Mouse (Mus musculus) layer of hippocampus, adult 9-11 months (tissue): ENCODE measurements around the gene Atcay.

ENCODE experiments used
- DNase-seq: peaks from one replicate; pipeline ENCODE4 v3.0.0; 2022

Gene Atcay

GRCm38 (mm10) chr10:81230438-81231332, at the start of gene Atcay:
Gene Atcay (minus strand): TSS chr10:81230833.
- peak; percentile 90 for DNase-seq

- no peak for DNase-seq
These were observed 48.9 kb upstream of the Atcay start for GRCm38 (mm10) chr10:81279496-81279895.

GRCm38 (mm10) chr10:81277676-81278075, 47.0 kb upstream of the Atcay start:
- no peak for DNase-seq

GRCm38 (mm10) chr10:81273842-81274241, 43.2 kb upstream of the Atcay start:
- DNase-seq, result no peak

GRCm38 (mm10) chr10:81272356-81272755, 41.7 kb upstream of the Atcay start:
- DNase-seq, result no peak

- DNase-seq, result no peak
These were observed 38.2 kb upstream of the Atcay start for GRCm38 (mm10) chr10:81268643-81269412.

- DNase-seq, result peak; percentile 93
These were observed 37.4 kb upstream of the Atcay start for GRCm38 (mm10) chr10:81268056-81268455.

- peak; percentile 96 for DNase-seq
These were observed 35.8 kb upstream of the Atcay start, which contains the start of the genes Mrpl54 and Apba3 for GRCm38 (mm10) chr10:81266211-81267105. Gene Mrpl54 (minus strand): TSS chr10:81266934. Gene Apba3 (plus strand): TSS chr10:81266960.

- no peak for DNase-seq
These were observed 34.9 kb upstream of the Atcay start for GRCm38 (mm10) chr10:81265540-81265939.

- DNase-seq, result no peak
These were observed 30.4 kb upstream of the Atcay start for GRCm38 (mm10) chr10:81261025-81261424.

GRCm38 (mm10) chr10:81259225-81259884, 28.7 kb upstream of the Atcay start:
- DNase-seq, result no peak

- DNase-seq, result peak; percentile 55
These were observed 26.8 kb upstream of the Atcay start for GRCm38 (mm10) chr10:81257158-81258039.

- DNase-seq, result no peak
These were observed 24.3 kb upstream of the Atcay start for GRCm38 (mm10) chr10:81254886-81255285.

GRCm38 (mm10) chr10:81252424-81253419, 22.1 kb upstream of the Atcay start, which contains the start of gene Matk:
Gene Matk (plus strand): TSS chr10:81252935.
- DNase-seq, result peak; percentile 90

- no peak for DNase-seq
These were observed 18.8 kb upstream of the Atcay start for GRCm38 (mm10) chr10:81249442-81249841.

- DNase-seq, result no peak
These were observed 17.2 kb upstream of the Atcay start for GRCm38 (mm10) chr10:81247804-81248203.

GRCm38 (mm10) chr10:81245166-81245565, 14.5 kb upstream of the Atcay start:
- no peak for DNase-seq

GRCm38 (mm10) chr10:81244595-81244994, 14.0 kb upstream of the Atcay start:
- peak; percentile 65 for DNase-seq

GRCm38 (mm10) chr10:81244146-81244545, 13.5 kb upstream of the Atcay start:
- no peak for DNase-seq

- DNase-seq, result no peak
These were observed 11.4 kb upstream of the Atcay start for GRCm38 (mm10) chr10:81242021-81242420.
